Mouse (Mus musculus) myocyte (in vitro differentiated cells): Measurements from ENCODE around the gene Axl.

ENCODE experiments used
- CEBPB ChIP-seq: IDR thresholded peaks from 2 replicates; pipeline ENCODE4 v1.6.1; 2011; ENCODE audit warnings: mild to moderate bottlenecking, moderate library complexity; ENCODE audit not compliant: poor library complexity, insufficient read depth, severe bottlenecking
- MAX ChIP-seq: IDR thresholded peaks from one replicate; pipeline ENCODE4 v1.6.1; 2011; ENCODE audit warnings: low read depth, mild to moderate bottlenecking, control low read depth
- MYOG ChIP-seq, 3 experiments: IDR thresholded peaks; one replicate each; pipeline ENCODE4 v1.6.1; 2011; ENCODE audit warnings: control low read depth in 2 of 3, low read depth in 2 of 3, mild to moderate bottlenecking in 2 of 3; ENCODE audit not compliant: insufficient read length in 2 of 3, control insufficient read depth in 1 of 3, insufficient read depth in 1 of 3
- POLR2A ChIP-seq: IDR thresholded peaks from one replicate; pipeline ENCODE4 v1.6.1; 2011; ENCODE audit warnings: low read depth, mild to moderate bottlenecking, control low read depth, moderate library complexity; ENCODE audit not compliant: insufficient read length
- POLR2AphosphoS2 ChIP-seq: IDR thresholded peaks from one replicate; pipeline ENCODE4 v1.6.1; 2011; ENCODE audit warnings: low read depth, control low read depth; ENCODE audit not compliant: insufficient read length
- SRF ChIP-seq: IDR thresholded peaks from one replicate; pipeline ENCODE4 v1.6.1; 2011; ENCODE audit warnings: low read depth; ENCODE audit not compliant: control insufficient read depth, insufficient read length
- TCF12 ChIP-seq: IDR thresholded peaks from one replicate; pipeline ENCODE4 v1.6.1; 2011; ENCODE audit warnings: mild to moderate bottlenecking, control low read depth; ENCODE audit not compliant: poor library complexity, insufficient read depth, severe bottlenecking
- TCF3 ChIP-seq: IDR thresholded peaks from one replicate; pipeline ENCODE4 v1.6.1; 2011; ENCODE audit warnings: low read depth, control low read depth; ENCODE audit not compliant: insufficient read length
- USF1 ChIP-seq: IDR thresholded peaks from one replicate; pipeline ENCODE4 v1.6.1; 2011; ENCODE audit warnings: low read depth, mild to moderate bottlenecking, control low read depth, moderate library complexity

DNA sequence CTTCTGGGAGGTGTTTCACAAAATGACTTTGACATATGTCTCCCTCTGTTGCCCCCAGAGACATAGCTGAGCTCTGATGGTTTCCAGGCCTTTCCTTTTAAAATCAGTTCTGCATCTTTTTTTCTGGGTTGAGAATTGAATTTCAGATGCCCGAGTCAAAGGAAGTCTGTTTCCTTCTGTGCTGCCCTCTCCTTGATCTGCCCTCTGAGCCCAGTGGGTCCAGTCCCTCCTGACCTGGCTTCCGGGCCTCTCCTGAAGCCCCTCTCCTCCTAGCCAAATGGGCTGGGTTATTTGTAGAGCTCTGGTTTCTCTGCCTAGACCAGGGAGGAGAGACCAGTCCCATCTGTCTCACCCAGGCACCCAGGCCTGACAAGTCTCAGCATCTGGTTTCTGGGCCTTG, 41.7 kb upstream of the Axl start:
- TF ChIP-seq POLR2A (no peak), CEBPB (no peak), USF1 (no peak), TCF12 (no peak), SRF (no peak), MAX (no peak), POLR2AphosphoS2 (no peak), TCF3 (no peak), MYOG (IDR thresholded peaks at IDR 0.05; ENCODE audit: control insufficient read depth in 1 of 3, insufficient read depth in 1 of 3, insufficient read length in 2 of 3, low read depth in 2 of 3) (no peak)
